Mouse (Mus musculus) neural tube, embryonic 15.5 days (tissue): ENCODE data around the gene Gm42791. TPM values are rescaled to one million over a fixed set of nuclear protein-coding genes. Genes with fewer than 3 reads are reported as not detected.

Experiments
- ATAC-seq: fragments of 200-750 bp; cut with Nextera tagmentation; 2 replicates; pipeline ENCODE4 v1.8.0; 2017; ENCODE audit warnings: mild to moderate bottlenecking, moderate TSS enrichment, moderate library complexity; ENCODE audit not compliant: low FRiP score
- H3K27ac ChIP-seq: fragments of 300-500 bp; sonication (generic); replicated peaks from 2 replicates; pipeline ENCODE4 v1.5.1; 2015; ENCODE audit warnings: mild to moderate bottlenecking, inconsistent platforms
- H3K27me3 ChIP-seq: fragments of 300-500 bp; sonication (generic); replicated peaks from 2 replicates; pipeline ENCODE4 v1.6.1; 2015; ENCODE audit warnings: inconsistent platforms
- H3K36me3 ChIP-seq: fragments of 300-500 bp; sonication (generic); 2 replicates; pipeline ENCODE4 v1.6.1; 2015; ENCODE audit warnings: inconsistent platforms
- H3K4me1 ChIP-seq: fragments of 300-500 bp; sonication (generic); 2 replicates; pipeline ENCODE4 v1.6.1; 2015; ENCODE audit warnings: inconsistent platforms
- H3K4me2 ChIP-seq: fragments of 300-500 bp; sonication (generic); 2 replicates; pipeline ENCODE4 v1.6.1; 2015; ENCODE audit warnings: inconsistent platforms, mild to moderate bottlenecking, moderate library complexity
- H3K4me3 ChIP-seq: fragments of 300-500 bp; sonication (generic); replicated peaks from 2 replicates; pipeline ENCODE4 v1.5.1; 2015; ENCODE audit warnings: mild to moderate bottlenecking, inconsistent platforms
- H3K9ac ChIP-seq: fragments of 300-500 bp; sonication (generic); replicated peaks from 2 replicates; pipeline ENCODE4 v1.6.1; 2015; ENCODE audit warnings: mild to moderate bottlenecking, inconsistent platforms
- H3K9me3 ChIP-seq: fragments of 300-500 bp; sonication (generic); replicated peaks from 2 replicates; pipeline ENCODE4 v1.6.1; 2016; ENCODE audit warnings: inconsistent platforms
- WGBS: fragments of 180-500 bp; shearing (Covaris S2); methylation state at CpG from one replicate; pipeline ENCODE4 v1.1.7; 2015; ENCODE audit warnings: mixed read lengths; 5-methylcytosine and 5-hydroxymethylcytosine counted together
- polyA plus RNA-seq: library from polyadenylated mRNA; unstranded; fragments of >200 nt; fragmentation: Nextera tagmentation; extraction: Ambion mirVana; gene quantifications from 2 replicates; pipeline ENCODE4 v1.2.1, GENCODE M21; 2015

Gm42791 gene
- polyA plus RNA-seq, 1 experiment from 2014 or later, result 3.4 TPM

DNA sequence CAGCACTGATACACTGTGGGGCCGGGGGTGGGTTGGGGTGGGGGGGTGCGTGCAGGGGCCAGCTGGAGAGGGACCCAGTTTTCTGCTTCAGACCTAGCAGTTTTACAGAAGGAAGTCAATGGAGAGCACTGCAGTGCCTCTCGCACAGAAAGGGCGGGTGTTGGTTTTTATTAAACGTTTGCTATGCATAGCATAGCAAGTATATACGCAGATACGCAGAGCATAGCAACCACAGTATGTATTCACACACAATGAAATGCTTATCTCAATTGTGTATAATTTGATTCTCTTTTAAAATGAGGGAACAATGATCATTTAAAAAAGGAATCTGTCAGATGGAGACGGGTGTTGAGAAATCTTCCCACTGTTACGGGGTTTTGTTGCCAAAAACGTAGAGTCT, 132.1 kb downstream of the Gm42791 start:
- peaks cover 9% of the 10 kb centered on the region for H3K4me1 ChIP-seq
- H3K27me3 ChIP-seq, result no peaks in the 10 kb centered on the region
- no peak overlapping the region for H3K4me3 ChIP-seq
- no peak for ATAC-seq
- 91% methylated on average over 10 of the region's 10 CpGs for WGBS
- H3K4me2 ChIP-seq, result no peak overlapping the region
- H3K27ac ChIP-seq, result no peak overlapping the region
- no peak overlapping the region for H3K9ac ChIP-seq
- no peaks in the 10 kb centered on the region for H3K36me3 ChIP-seq
- no peaks in the 10 kb centered on the region for H3K9me3 ChIP-seq

DNA sequence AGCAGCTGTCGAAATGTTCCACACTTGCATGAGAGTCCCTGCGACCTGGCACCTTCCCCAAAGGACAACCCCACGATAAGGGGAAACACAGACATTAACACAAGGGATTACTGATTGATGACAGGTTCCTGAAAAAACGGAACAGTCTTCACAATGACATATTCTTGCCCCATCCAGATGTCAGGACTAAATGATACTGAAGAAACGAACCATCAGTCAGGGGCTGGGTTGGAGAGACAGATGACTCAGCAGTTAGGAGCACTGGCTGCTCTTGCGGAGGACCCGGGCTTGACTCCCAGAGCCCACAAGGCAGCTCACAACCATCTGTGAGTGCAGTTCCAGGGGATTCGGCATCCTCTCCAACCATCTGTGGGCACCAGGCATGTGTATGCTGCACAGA, 132.8 kb downstream of the Gm42791 start:
- no peaks in the 10 kb centered on the region for H3K27me3 ChIP-seq
- no peak for ATAC-seq
- no peak overlapping the region for H3K4me2 ChIP-seq
- H3K4me3 ChIP-seq, result no peak overlapping the region
- H3K9ac ChIP-seq, result no peak overlapping the region
- WGBS, result 65% methylated on average over 8 of the region's 8 CpGs
- H3K27ac ChIP-seq, result no peak overlapping the region
- H3K4me1 ChIP-seq, result peaks cover 9% of the 10 kb centered on the region
- H3K36me3 ChIP-seq, result no peaks in the 10 kb centered on the region
- no peaks in the 10 kb centered on the region for H3K9me3 ChIP-seq

DNA sequence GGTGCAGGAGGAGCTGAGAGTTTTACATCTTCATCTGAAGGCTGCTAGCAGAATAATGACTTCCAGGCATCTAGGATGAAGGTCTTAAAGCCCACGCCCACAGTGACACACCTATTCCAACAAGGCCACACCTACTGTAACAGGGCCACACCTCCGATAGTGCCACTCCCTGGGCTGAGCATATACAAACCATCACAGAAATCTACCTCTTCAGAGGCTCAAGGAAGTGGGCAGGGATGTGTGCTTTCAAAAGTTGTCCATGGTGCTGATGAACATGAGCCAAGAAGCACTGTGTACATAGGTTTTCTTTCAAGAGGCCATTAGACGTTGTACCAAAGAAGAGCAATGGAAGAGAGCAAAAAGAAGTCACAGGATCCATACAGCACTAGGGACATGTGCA, 137.4 kb downstream of the Gm42791 start:
- H3K9me3 ChIP-seq, result no peaks in the 10 kb centered on the region
- 82% methylated on average over 3 of the region's 3 CpGs for WGBS
- H3K4me2 ChIP-seq, result no peak overlapping the region
- H3K4me1 ChIP-seq, result 0 out of 2 replicates have a peak, but pooled peaks cover 2% of the 10 kb centered on the region
- no peak for ATAC-seq
- H3K4me3 ChIP-seq, result no peak overlapping the region
- H3K27ac ChIP-seq, result no peak overlapping the region
- H3K9ac ChIP-seq, result no peak overlapping the region
- H3K36me3 ChIP-seq, result no peaks in the 10 kb centered on the region
- H3K27me3 ChIP-seq, result no peaks in the 10 kb centered on the region

DNA sequence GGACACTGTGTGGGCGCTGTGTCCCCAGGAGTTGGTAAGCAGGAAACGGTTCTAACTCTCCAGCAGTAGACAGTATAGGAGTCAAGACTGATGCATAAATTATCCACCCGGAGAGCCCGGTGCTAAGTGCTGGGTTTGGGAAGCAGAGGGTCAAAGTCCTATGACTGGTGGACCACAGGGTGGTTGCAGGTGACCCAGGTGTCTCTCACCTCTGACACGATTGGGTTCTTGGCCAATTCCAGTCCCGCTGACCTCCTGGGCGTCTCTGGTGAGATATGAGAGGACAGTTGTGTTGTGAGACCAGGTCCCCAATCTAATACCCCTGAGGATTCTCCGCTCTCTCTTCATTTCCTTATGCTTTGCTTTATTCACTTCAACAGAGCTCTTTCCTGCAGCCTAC, 139.9 kb downstream of the Gm42791 start:
- Histone ChIP-seq H3K36me3 (no peaks in the 10 kb centered on the region), H3K9ac (no peak overlapping the region), H3K4me3 (no peak overlapping the region), H3K27ac (no peak overlapping the region), H3K4me2 (no peak overlapping the region), H3K9me3 (no peaks in the 10 kb centered on the region), H3K27me3 (no peaks in the 10 kb centered on the region), H3K4me1 (0 out of 2 replicates have a peak, but pooled peaks cover 2% of the 10 kb centered on the region)
- ATAC-seq, result no peak
- WGBS, result 85% methylated on average over 8 of the region's 8 CpGs

DNA sequence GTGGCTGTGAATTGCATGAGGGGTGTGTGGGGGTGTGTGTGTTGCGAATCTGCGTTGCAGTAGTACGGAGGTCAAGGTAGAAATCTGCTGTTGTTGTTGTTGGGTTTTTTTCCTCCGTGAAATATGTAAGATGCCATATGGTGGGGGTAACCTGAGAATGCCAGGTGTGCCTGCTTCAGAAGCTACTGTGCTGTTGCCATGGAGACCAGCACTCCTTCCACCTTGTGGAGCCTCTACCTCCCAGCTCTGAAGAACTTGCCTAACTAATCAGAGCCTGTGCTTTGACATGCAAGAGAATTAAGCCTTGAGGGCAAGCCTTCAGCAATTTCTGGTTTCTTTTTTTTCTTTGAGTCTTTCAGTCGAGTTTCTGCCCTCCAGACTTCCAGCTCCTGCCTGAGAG, 140.8 kb downstream of the Gm42791 start:
- Histone ChIP-seq H3K36me3 (no peaks in the 10 kb centered on the region), H3K4me1 (0 out of 2 replicates have a peak, but pooled peaks cover 2% of the 10 kb centered on the region), H3K4me3 (no peak overlapping the region), H3K9me3 (no peaks in the 10 kb centered on the region), H3K4me2 (no peak overlapping the region), H3K9ac (no peak overlapping the region), H3K27me3 (no peaks in the 10 kb centered on the region), H3K27ac (no peak overlapping the region)
- 29% methylated on average over 5 of the region's 5 CpGs for WGBS
- ATAC-seq, result peak; percentile 75; the same call in 1 of the 2 replicates

DNA sequence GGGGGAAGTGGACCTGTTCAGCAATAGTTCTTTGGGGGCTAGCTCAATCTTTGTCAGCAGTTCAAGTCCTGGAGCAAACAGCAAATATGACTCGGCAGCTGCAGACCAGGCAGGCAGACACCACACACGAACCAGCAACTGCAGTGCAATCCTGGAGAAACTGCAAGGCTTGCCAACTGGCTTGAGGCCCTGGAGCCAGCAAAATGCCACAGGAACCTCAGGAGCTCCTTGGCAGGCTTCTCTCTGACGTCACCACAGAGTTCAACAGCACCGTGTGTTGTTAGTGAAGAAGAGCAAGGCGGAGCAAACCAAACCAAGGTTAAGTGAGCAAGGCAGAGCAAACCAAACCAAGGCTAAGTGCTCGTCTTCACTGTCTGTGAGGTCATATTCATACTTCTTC, 145.4 kb downstream of the Gm42791 start:
- ATAC-seq, result no peak

DNA sequence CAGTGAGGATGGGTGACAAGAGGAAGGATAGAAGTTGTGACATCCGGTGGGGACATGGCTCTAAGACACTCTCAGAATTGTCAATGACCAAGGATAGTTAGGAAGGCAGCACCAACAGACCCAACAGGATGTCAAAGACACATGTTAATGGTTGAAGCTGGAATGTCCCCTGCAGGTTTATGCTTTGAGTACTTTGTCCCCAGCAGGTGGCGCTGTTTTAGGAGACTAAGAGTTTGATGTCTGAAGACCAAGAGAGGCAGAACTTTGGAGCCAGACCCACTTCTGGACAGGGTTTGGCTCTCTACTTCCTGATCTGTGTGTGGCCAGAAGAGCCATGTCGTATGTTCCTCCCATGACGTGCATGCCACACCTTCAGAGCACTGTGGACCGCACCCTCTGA, 147.9 kb downstream of the Gm42791 start:
- Histone ChIP-seq H3K9me3 (no peaks in the 10 kb centered on the region), H3K27me3 (no peaks in the 10 kb centered on the region), H3K27ac (no peak overlapping the region), H3K36me3 (no peaks in the 10 kb centered on the region), H3K4me3 (no peak overlapping the region), H3K4me2 (no peak overlapping the region), H3K4me1 (no peaks in the 10 kb centered on the region), H3K9ac (no peak overlapping the region)
- no peak for ATAC-seq
- WGBS, result 95% methylated on average over 5 of the region's 5 CpGs

More for the DNA sequence above, 145.4 kb downstream of the Gm42791 start:
- Histone ChIP-seq H3K9me3 (no peaks in the 10 kb centered on the region), H3K27me3 (no peaks in the 10 kb centered on the region), H3K4me2 (no peak overlapping the region), H3K4me1 (no peaks in the 10 kb centered on the region), H3K9ac (no peak overlapping the region), H3K36me3 (no peaks in the 10 kb centered on the region), H3K27ac (no peak overlapping the region), H3K4me3 (no peak overlapping the region)
- 90% methylated on average over 6 of the region's 6 CpGs for WGBS

Other genes with a start within 250 kb of the Gm42791 start
- 33.0 and 35.1 TPM in 2 replicates for gene Katnal1, start 65.8 kb downstream of the Gm42791 start, polyA plus RNA-seq
- 56.1 and 57.1 TPM in 2 replicates for gene Uspl1, start 189.2 kb upstream of the Gm42791 start, polyA plus RNA-seq
- gene Hmgb1, start 189.3 kb upstream of the Gm42791 start, polyA plus RNA-seq, result 674 and 837 TPM in 2 replicates